Mouse (Mus musculus): Measurements from ENCODE around the gene Tsnaxip1. TPM values are rescaled to one million over a fixed set of nuclear protein-coding genes. Genes with fewer than 3 reads are reported as not detected.
A peak's percentile ranks its signal among the peaks of the same experiment; 100 is the strongest.

Gene Tsnaxip1
- total RNA-seq, 2 experiments from 2014 or later, result not detected

DNA sequence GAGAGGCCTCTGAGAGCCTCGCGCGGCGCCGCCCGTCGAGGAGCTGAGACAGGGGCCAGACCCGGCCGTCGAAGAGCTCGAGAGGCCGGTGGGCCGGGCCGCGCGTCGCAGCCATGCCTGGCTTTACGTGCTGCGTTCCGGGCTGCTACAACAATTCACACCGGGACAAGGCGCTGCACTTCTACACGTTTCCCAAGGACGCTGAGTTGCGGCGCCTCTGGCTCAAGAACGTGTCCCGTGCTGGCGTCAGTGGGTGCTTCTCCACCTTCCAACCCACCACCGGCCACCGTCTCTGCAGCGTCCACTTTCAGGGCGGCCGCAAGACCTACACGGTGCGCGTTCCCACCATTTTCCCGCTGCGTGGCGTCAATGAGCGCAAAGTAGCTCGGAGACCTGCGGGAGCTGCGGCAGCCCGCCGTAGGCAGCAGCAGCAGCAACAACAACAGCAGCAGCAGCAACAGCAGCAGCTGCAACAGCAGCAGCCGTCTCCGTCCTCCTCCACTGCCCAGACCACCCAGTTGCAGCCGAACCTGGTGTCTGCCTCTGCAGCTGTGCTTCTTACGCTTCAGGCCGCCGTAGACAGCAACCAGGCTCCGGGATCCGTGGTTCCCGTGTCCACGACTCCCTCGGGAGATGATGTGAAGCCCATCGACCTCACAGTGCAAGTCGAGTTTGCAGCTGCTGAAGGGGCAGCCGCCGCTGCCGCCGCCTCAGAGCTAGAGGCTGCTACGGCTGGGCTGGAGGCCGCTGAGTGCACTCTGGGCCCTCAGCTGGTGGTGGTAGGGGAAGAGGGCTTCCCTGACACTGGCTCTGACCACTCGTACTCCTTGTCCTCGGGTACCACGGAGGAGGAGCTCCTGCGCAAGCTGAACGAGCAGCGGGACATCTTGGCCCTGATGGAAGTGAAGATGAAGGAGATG is 28.0 kb downstream of the Tsnaxip1 start:
- intact Hi-C loops (cut with DNase I), result loop anchor here (10.0 kb wide), 1 partner anchor 79 kb away; the partner anchor contains the start of genes Ctrl and Psmb10
- peak; percentile 36 to 76 for DNase-seq (ENCODE audit: extremely low spot score in 1 of 2, low spot score in 2 of 2)

GRCm38 (mm10) chr8:105856168-105856835 is 28.8 kb downstream of the Tsnaxip1 start:
- intact Hi-C loops (cut with DNase I), result loop anchor here (10.0 kb wide), 1 partner anchor 78 kb away; the partner anchor contains the start of genes Ctrl and Psmb10
- no peak for DNase-seq (ENCODE audit: extremely low spot score in 1 of 2, low spot score in 2 of 2)

GRCm38 (mm10) chr8:105858495-105858894 is 31.0 kb downstream of the Tsnaxip1 start:
- intact Hi-C loops (cut with DNase I), result loop anchor here (10.0 kb wide), 1 partner anchor 76 kb away; the partner anchor contains the start of genes Ctrl and Psmb10
- DNase-seq (ENCODE audit: extremely low spot score in 1 of 2, low spot score in 2 of 2), result no peak

- no peak for DNase-seq (ENCODE audit: extremely low spot score in 1 of 2, low spot score in 2 of 2)
- intact Hi-C loops (cut with DNase I), result loop anchor here (10.0 kb wide), 1 partner anchor 75 kb away; the partner anchor contains the start of genes Ctrl and Psmb10
Observed at GRCm38 (mm10) chr8:105859314-105859713, 31.8 kb downstream of the Tsnaxip1 start.

DNA sequence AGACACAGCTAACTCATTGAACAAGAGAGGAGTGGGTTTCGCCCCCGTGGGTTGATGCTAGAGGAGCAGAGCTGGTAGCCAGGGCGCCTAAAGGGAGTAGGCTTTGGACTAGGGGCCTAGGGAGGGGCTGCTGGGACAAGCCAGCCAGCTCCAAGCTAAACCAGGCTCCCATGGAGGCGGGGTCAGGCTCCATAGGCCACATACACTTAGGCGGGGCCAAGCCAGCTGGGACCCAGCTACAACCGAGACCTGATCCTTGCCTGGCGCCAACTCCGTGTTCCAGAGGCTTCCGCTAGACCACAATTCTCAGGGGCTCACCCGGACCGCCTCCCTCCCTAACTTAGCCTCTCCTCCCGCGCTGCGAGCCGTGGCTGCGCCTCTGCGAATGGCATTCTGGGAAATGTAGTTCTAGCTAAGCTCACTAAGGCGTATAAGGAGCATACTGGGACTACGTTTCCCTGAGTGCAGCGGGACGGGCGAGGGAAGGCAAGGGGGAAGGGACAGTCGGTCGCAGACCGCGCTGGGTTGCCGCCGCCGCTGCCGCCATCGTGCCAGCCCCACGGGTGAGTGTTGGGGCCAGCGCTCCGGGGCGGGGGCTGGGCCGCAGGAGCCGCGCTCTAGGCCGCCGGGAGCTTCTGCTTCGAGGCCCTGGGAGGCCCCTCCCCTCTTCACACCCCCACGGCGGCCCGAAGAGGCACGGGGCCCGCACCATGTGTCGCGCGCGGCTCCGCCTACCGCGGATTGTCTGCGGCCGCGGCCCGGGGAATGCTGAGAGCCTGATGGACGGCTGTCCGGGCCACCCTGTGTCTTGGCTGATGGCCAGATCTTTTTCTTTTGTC is 32.8 kb downstream of the Tsnaxip1 start, which contains the start of gene Nutf2:
Nutf2 (plus strand) TSS at position 438 of the 839 bp plus-strand sequence.
- intact Hi-C loops (cut with DNase I), result no loop called here
- peak; percentile 95 to 97 for DNase-seq (ENCODE audit: extremely low spot score in 1 of 2, low spot score in 2 of 2)

GRCm38 (mm10) chr8:105861951-105862350 is 34.4 kb downstream of the Tsnaxip1 start:
- intact Hi-C loops (cut with DNase I), result no loop called here
- no peak for DNase-seq (ENCODE audit: extremely low spot score in 1 of 2, low spot score in 2 of 2)

- DNase-seq (ENCODE audit: extremely low spot score in 1 of 2, low spot score in 2 of 2), result no peak
- intact Hi-C loops (cut with DNase I), result no loop called here
Observed at GRCm38 (mm10) chr8:105866364-105867029, 39.0 kb downstream of the Tsnaxip1 start.

GRCm38 (mm10) chr8:105874301-105874700 is 46.8 kb downstream of the Tsnaxip1 start:
- intact Hi-C loops (cut with DNase I), result no loop called here
- DNase-seq (ENCODE audit: extremely low spot score in 1 of 2, low spot score in 2 of 2), result no peak

DNA sequence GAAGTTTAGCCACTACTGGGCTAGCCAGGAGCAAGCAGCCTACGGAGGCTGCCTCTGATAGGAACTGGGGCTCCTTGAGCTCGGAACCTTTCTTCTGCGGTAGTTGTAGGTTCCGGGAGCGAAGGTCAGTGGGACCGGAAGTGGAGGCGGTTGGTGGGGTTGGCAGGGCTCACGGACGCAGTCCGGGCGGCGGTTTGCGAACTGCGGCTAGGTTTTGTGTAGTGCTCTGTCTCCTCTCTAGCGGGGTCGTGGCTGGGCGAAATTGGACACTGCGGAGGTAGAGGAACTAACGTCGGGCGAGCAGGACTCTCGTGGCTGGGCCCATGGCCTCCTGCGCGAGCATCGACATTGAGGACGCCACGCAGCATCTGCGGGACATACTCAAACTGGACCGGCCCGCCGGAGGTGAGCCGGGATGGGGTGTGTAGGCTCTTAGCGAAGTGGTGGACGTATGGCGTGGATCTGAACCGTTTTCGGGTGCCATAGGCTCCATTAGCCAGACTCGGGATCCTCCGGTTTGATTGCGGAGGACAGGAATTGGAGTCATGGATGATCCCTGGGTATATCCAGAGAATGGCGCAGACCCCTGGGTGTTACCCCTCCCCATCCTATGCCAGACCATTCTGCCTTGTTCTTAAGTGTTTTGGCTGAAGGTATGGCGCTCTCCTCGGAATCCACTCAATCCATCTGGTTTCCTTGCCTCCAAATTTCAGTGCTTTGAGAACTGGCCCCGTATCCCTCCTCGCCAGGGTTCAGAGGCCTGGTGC is 53.4 kb downstream of the Tsnaxip1 start, which contains the start of gene Edc4:
Edc4 (plus strand) TSS at position 128 of the 767 bp plus-strand sequence.
- intact Hi-C loops (cut with DNase I), result no loop called here
- DNase-seq (ENCODE audit: extremely low spot score in 1 of 2, low spot score in 2 of 2), result peak; percentile 82 to 89

GRCm38 (mm10) chr8:105889756-105890465 is 62.4 kb downstream of the Tsnaxip1 start:
- DNase-seq (ENCODE audit: extremely low spot score in 1 of 2, low spot score in 2 of 2), result no peak
- intact Hi-C loops (cut with DNase I), result loop anchor here (5.0 kb wide), 2 partner anchors 42 to 132 kb away; partner anchors contain the start of gene Ctrl

DNA sequence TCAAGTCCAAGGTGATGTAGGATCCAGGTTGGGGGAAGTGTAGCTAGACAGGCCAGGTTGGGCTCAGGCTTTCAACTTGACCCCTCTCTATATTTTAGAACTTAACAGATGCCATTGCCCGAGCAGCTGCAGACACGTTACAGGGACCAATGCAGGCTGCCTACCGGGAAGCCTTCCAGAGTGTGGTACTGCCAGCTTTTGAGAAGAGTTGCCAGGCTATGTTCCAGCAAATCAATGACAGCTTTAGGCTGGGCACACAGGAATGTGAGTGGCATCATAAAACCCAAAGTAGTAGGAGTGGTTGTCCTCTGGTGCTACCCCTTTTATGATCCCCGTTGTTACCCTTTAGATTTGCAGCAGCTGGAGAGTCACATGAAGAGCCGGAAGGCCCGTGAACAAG is 63.3 kb downstream of the Tsnaxip1 start:
- DNase-seq (ENCODE audit: extremely low spot score in 1 of 2, low spot score in 2 of 2), result peak in 1 of 2 experiments; percentile 50
- intact Hi-C loops (cut with DNase I), result loop anchor here (5.0 kb wide), 2 partner anchors 41 to 131 kb away; partner anchors contain the start of gene Ctrl

- peak in 1 of 2 experiments; percentile 41 for DNase-seq (ENCODE audit: extremely low spot score in 1 of 2, low spot score in 2 of 2)
- intact Hi-C loops (cut with DNase I), result loop anchor here (5.0 kb wide), 2 partner anchors 40 to 130 kb away; partner anchors contain the start of gene Ctrl
Observed at GRCm38 (mm10) chr8:105892432-105892831, 64.9 kb downstream of the Tsnaxip1 start.

DNA sequence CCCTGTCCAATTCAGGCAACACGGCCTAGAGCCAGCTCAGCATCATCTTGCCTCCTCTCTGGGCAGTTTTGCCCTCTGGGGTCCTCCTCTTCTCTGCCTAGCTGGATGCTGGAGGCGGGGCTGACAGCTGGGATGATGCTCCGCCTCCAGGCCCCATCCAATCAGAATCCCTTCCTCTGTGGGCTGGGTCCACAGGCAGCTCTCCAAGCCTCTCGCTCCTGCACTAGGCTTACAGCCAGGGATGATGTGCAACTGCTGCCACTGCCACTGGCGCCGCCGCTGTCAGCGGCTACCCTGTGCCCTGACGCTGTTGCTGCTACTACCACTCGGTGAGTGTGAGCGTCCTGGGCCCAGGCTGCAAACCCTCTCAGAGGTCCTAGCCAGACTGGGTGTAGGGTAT is 65.8 kb downstream of the Tsnaxip1 start, which contains the start of gene Nrn1l:
Nrn1l (plus strand) TSS at position 229 of the 400 bp plus-strand sequence.
- intact Hi-C loops (cut with DNase I), result loop anchor here (5.0 kb wide), 2 partner anchors 39 to 129 kb away; partner anchors contain the start of gene Ctrl
- DNase-seq (ENCODE audit: extremely low spot score in 1 of 2, low spot score in 2 of 2), result peak; percentile 66 to 87
